Mouse (Mus musculus) limb, embryonic 13.5 days (tissue): ENCODE data around the gene Aym1. TPM values are rescaled to one million over a fixed set of nuclear protein-coding genes. Genes with fewer than 3 reads are reported as not detected.

Experiments
- ATAC-seq: fragments of 200-750 bp; cut with Nextera tagmentation; 2 replicates; pipeline ENCODE4 v1.8.0; 2017; ENCODE audit warnings: low read depth, moderate number of reproducible peaks, moderate TSS enrichment; ENCODE audit not compliant: low FRiP score
- H3K27ac ChIP-seq: fragments of 300-500 bp; sonication (generic); 2 replicates; pipeline ENCODE4 v1.5.1; 2015; ENCODE audit warnings: inconsistent platforms, mild to moderate bottlenecking, moderate library complexity
- H3K27me3 ChIP-seq: fragments of 300-500 bp; sonication (generic); 2 replicates; pipeline ENCODE4 v1.6.1; 2015; ENCODE audit warnings: mild to moderate bottlenecking, inconsistent platforms
- H3K36me3 ChIP-seq: fragments of 300-500 bp; sonication (generic); 2 replicates; pipeline ENCODE4 v1.6.1; 2015; ENCODE audit warnings: inconsistent platforms, mild to moderate bottlenecking, moderate library complexity
- H3K4me1 ChIP-seq: fragments of 300-500 bp; sonication (generic); 2 replicates; pipeline ENCODE4 v1.6.1; 2015; ENCODE audit warnings: inconsistent platforms
- H3K4me2 ChIP-seq: fragments of 300-500 bp; sonication (generic); replicated peaks from 2 replicates; pipeline ENCODE4 v1.6.1; 2015; ENCODE audit warnings: inconsistent platforms, mild to moderate bottlenecking, moderate library complexity
- H3K4me3 ChIP-seq: fragments of 300-500 bp; sonication (generic); 2 replicates; pipeline ENCODE4 v1.5.1; 2015; ENCODE audit warnings: moderate library complexity, mild to moderate bottlenecking, inconsistent platforms
- H3K9ac ChIP-seq: fragments of 300-500 bp; sonication (generic); 2 replicates; pipeline ENCODE4 v1.6.1; 2015; ENCODE audit warnings: mild to moderate bottlenecking, inconsistent platforms
- H3K9me3 ChIP-seq: fragments of 300-500 bp; sonication (generic); 2 replicates; pipeline ENCODE4 v1.6.1; 2016; ENCODE audit warnings: inconsistent platforms
- WGBS: fragments of 180-500 bp; shearing (Covaris S2); methylation state at CpG from one replicate; pipeline ENCODE4 v1.1.7; 2015; 5-methylcytosine and 5-hydroxymethylcytosine counted together
- polyA plus RNA-seq: library from polyadenylated mRNA; unstranded; fragments of >200 nt; fragmentation: Nextera tagmentation; extraction: Ambion mirVana; gene quantifications from 2 replicates; pipeline ENCODE4 v1.2.1, GENCODE M21; 2015

Gene Aym1
- polyA plus RNA-seq, result not detected in 2 replicates

DNA sequence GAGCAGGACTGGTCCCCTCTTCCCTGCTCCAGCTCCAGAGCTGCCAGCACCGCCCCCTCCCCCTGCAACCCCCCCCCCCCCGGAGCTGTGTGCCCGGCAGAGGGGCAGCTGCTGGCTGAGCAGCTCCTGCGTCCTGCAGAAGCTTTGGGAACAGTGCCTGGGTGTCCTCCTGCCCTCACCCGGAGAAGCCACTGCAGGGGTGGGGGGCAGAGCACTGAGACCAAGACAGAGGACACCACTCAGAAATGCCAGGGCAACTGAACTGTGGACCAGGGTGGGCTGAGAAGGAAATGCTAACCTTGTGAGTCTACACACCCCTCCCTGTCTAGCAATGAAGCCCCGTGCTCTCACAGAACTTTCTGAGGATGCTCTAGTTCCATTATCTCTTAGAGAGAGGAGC lies at the start of gene Aym1:
Aym1 (plus strand) TSS at position 109 of the 400 bp plus-strand sequence.
- Histone ChIP-seq H3K4me2 (no peak within 1 kb of the TSS), H3K9me3 (no peaks in the 10 kb centered on the region), H3K36me3 (no peaks in the 10 kb centered on the region), H3K4me3 (no peak within 1 kb of the TSS), H3K9ac (no peak within 1 kb of the TSS), H3K4me1 (peaks cover 26% of the 10 kb centered on the region), H3K27me3 (peaks cover 22% of the 10 kb centered on the region), H3K27ac (no peak within 1 kb of the TSS)
- 44% methylated on average over 3 of the region's 6 CpGs for WGBS
- no peak for ATAC-seq

DNA sequence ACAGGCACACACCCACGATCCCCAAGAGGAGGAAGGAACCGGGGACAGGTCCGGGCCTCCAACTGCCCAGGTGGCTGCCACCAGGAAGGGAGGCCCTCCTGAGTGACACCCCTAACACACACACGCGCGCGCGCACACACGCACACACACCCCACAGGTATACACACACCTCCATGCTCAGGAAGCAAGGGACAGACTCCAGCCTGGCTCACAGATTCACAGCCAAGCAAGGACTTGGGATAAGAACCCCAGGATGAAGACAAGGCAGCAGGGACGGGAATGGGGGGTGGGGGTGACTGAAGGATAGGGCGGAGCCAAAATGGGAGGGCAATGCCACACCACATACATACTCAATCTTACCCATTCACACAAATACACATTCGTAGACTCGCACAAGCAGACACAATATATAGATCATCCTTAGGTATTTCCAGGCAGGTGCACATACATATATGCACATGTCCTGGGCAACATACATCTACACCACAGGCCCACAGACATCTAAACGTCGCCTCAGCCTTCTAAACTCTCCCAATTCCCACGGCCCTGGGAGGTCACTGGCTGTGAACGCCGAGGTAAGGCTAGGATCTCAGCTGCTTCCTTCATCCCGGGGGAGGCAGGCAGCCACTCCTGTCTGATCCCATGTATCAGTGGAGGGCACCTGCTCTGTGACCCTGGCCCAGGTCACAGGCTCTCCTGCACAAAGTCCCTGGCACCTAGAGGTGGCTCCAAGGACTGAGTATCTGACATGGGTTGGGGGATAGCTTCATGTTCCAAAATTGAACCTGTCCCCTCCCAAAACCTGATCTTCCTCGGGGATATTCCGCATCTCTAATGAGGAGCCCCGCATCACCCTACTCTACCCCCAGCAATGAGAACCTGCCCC lies 47.4 kb upstream of the Aym1 start:
- no peaks in the 10 kb centered on the region for H3K9me3 ChIP-seq
- H3K27ac ChIP-seq, result no peak overlapping the region
- peaks cover 28% of the 10 kb centered on the region for H3K4me1 ChIP-seq
- peak overlapping the region; percentile 84 for H3K4me2 ChIP-seq
- peaks cover 64% of the 10 kb centered on the region for H3K27me3 ChIP-seq
- no peaks in the 10 kb centered on the region for H3K36me3 ChIP-seq
- no peak for ATAC-seq
- peak overlapping the region; percentile 70 for H3K9ac ChIP-seq
- 60% methylated on average over 22 of the region's 22 CpGs for WGBS
- H3K4me3 ChIP-seq, result peak overlapping the region; percentile 63

DNA sequence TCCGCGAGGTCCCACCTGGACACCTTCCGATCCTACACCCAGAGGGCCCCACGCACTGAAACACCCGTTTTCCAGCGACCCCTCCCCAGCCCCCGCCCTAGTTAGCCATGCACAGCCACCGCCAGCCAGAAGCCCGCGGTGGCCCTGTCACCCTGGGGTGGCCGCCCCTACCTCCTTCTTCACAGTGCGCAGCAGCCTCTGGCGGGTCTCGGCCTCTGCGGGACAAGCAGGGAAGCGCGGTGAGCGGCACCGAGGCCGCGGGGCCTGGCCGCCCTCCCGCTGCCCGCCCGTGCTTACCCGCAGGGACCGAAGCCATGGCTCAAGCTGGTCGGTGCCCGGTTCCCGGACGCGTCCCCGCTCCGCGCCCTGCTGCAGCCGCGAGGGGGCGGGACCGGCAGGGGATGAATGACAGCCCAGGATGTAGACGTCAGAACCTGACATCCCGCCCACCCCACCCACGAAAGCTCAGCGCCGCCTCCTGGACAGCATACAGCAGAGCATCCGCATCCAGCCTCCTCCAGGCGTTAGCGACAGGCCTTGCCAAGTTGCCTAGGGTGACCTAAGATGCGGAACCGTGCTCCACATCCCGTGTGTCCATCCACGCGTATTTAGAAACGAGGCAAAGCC lies 46.6 kb upstream of the Aym1 start, which contains the start of gene Sgsm1:
Sgsm1 (minus strand) TSS at position 410 of the 627 bp plus-strand sequence.
- Histone ChIP-seq H3K27ac (no peak within 1 kb of the TSS), H3K4me2 (peak within 1 kb of the TSS; percentile 84), H3K9me3 (no peaks in the 10 kb centered on the region), H3K4me3 (peak within 1 kb of the TSS; percentile 63), H3K9ac (peak within 1 kb of the TSS; percentile 70), H3K27me3 (peaks cover 71% of the 10 kb centered on the region), H3K4me1 (peaks cover 28% of the 10 kb centered on the region), H3K36me3 (no peaks in the 10 kb centered on the region)
- peak; percentile 67 for ATAC-seq
- 2% methylated on average over 49 of the region's 53 CpGs for WGBS

GRCm38 (mm10) chr5:113313998-113314397 lies 43.1 kb upstream of the Aym1 start:
- no peak; the same call in 1 of the 2 replicates for ATAC-seq
- Histone ChIP-seq H3K4me3 (no peak overlapping the region), H3K27ac (no peak overlapping the region), H3K36me3 (no peaks in the 10 kb centered on the region), H3K4me1 (0 out of 2 replicates have a peak, but pooled peaks cover 11% of the 10 kb centered on the region), H3K9ac (no peak overlapping the region), H3K4me2 (peak overlapping the region; percentile 45), H3K9me3 (no peaks in the 10 kb centered on the region), H3K27me3 (peaks cover 60% of the 10 kb centered on the region)
- WGBS, result 2% methylated on average over 24 of the region's 24 CpGs

GRCm38 (mm10) chr5:113323784-113324638 lies 33.1 kb upstream of the Aym1 start:
- peak overlapping the region; percentile 31 for H3K4me3 ChIP-seq
- 4% methylated on average over 38 of the region's 38 CpGs for WGBS
- peaks cover 12% of the 10 kb centered on the region for H3K9me3 ChIP-seq
- no peak overlapping the region for H3K9ac ChIP-seq
- H3K4me1 ChIP-seq, result peaks cover 7% of the 10 kb centered on the region
- ATAC-seq, result no peak
- H3K36me3 ChIP-seq, result no peaks in the 10 kb centered on the region
- no peak overlapping the region for H3K27ac ChIP-seq
- peak overlapping the region; percentile 55 for H3K4me2 ChIP-seq
- H3K27me3 ChIP-seq, result peaks cover 44% of the 10 kb centered on the region

- no peak for ATAC-seq
- Histone ChIP-seq H3K9me3 (peaks cover 22% of the 10 kb centered on the region), H3K27me3 (peaks cover 73% of the 10 kb centered on the region), H3K36me3 (no peaks in the 10 kb centered on the region), H3K4me3 (no peak overlapping the region), H3K4me1 (peaks cover under 1% of the 10 kb centered on the region; the same call in 1 of the 2 replicates), H3K9ac (no peak overlapping the region), H3K27ac (no peak overlapping the region), H3K4me2 (no peak overlapping the region)
- 91% methylated on average over 8 of the region's 8 CpGs for WGBS
These were observed 27.6 kb upstream of the Aym1 start for GRCm38 (mm10) chr5:113329463-113329862.

DNA sequence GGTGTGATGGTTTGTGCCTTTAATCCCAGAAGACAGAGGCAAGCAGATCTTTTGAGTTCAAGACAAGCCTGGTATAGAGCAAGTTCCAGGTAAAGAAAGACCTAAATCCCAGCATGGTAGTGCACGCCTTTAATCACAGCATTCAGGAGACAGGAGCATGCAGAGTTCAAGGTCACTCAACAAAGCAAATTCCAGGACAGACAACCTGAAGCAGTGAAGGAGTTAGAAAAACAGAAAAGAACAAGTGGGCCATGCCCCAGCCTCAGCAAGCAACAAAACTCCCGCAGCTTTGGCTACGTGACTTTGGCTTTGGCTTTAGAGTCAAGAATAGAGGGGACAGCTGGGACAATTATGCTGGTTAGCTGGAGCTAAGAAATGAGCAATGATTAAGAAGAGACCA lies 26.9 kb upstream of the Aym1 start:
- Histone ChIP-seq H3K36me3 (no peaks in the 10 kb centered on the region), H3K4me3 (no peak overlapping the region), H3K27ac (no peak overlapping the region), H3K9me3 (peaks cover 22% of the 10 kb centered on the region), H3K27me3 (peaks cover 73% of the 10 kb centered on the region), H3K4me2 (no peak overlapping the region), H3K4me1 (peaks cover 6% of the 10 kb centered on the region), H3K9ac (no peak overlapping the region)
- WGBS, result 81% methylated on average over 3 of the region's 3 CpGs
- no peak for ATAC-seq

GRCm38 (mm10) chr5:113332239-113332638 lies 24.9 kb upstream of the Aym1 start:
- Histone ChIP-seq H3K4me1 (peaks cover 14% of the 10 kb centered on the region), H3K27ac (no peak overlapping the region), H3K4me3 (no peak overlapping the region), H3K9me3 (peaks cover 22% of the 10 kb centered on the region), H3K4me2 (no peak overlapping the region), H3K36me3 (no peaks in the 10 kb centered on the region), H3K9ac (no peak overlapping the region), H3K27me3 (peaks cover 76% of the 10 kb centered on the region)
- WGBS, result 37% methylated on average over 12 of the region's 12 CpGs
- ATAC-seq, result no peak

- Histone ChIP-seq H3K36me3 (no peaks in the 10 kb centered on the region), H3K27ac (no peak overlapping the region), H3K4me3 (no peak overlapping the region), H3K9ac (no peak overlapping the region), H3K4me2 (no peak overlapping the region), H3K9me3 (peaks cover 21% of the 10 kb centered on the region), H3K27me3 (peaks cover 83% of the 10 kb centered on the region), H3K4me1 (peaks cover 14% of the 10 kb centered on the region)
- no peak for ATAC-seq
- 58% methylated on average over 4 of the region's 4 CpGs for WGBS
These were observed 24.2 kb upstream of the Aym1 start for GRCm38 (mm10) chr5:113332899-113333298.

GRCm38 (mm10) chr5:113334621-113335530 lies 22.2 kb upstream of the Aym1 start:
- peaks cover 14% of the 10 kb centered on the region for H3K4me1 ChIP-seq
- no peaks in the 10 kb centered on the region for H3K36me3 ChIP-seq
- H3K4me2 ChIP-seq, result peak overlapping the region; percentile 57
- WGBS, result 6% methylated on average over 33 of the region's 34 CpGs
- H3K27me3 ChIP-seq, result peaks cover 97% of the 10 kb centered on the region
- no peak for ATAC-seq
- peak overlapping the region; percentile 32 for H3K4me3 ChIP-seq
- H3K9ac ChIP-seq, result peak overlapping the region; percentile 25; the same call in 1 of the 2 replicates
- H3K9me3 ChIP-seq, result peaks cover 5% of the 10 kb centered on the region
- no peak overlapping the region for H3K27ac ChIP-seq

DNA sequence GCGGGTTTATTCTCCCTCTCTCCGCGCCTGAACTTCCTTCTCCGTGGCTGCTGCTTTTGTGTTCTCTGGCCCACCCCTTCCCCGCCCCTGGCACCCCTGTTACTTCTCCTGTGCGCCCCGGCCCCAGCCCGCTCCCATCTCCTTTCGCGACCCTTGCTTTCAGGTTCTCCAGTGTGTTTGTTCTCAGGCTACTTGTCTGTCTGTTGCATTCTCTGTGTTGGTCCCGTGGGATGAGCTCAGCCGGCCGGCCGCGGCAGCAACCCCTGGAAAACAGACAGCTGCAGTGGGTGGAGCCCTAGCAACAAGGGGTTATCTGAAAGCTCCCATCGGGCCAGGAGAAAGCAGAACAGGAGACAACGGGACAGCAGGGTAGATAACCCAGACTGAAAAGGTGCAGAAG lies 21.4 kb upstream of the Aym1 start:
- Histone ChIP-seq H3K27ac (no peak overlapping the region), H3K9me3 (peaks cover 5% of the 10 kb centered on the region), H3K4me1 (peaks cover 14% of the 10 kb centered on the region), H3K4me3 (peak overlapping the region; percentile 32), H3K4me2 (peak overlapping the region; percentile 57), H3K27me3 (peaks cover 92% of the 10 kb centered on the region), H3K36me3 (no peaks in the 10 kb centered on the region), H3K9ac (0 out of 2 replicates have a peak overlapping the region, but pooled peaks have one; percentile 25)
- 4% methylated on average over 17 of the region's 17 CpGs for WGBS
- ATAC-seq, result no peak
